Mouse (Mus musculus) right cerebral cortex, postnatal 14 days (tissue): ENCODE data around the gene Abcd1.

Experiments used
- DNase-seq: peaks from one replicate; pipeline ENCODE4 v3.0.0; 2022

Gene Abcd1

GRCm38 (mm10) chrX:73744774-73745481 lies 28.5 kb downstream of the Abcd1 start:
- no peak for DNase-seq

GRCm38 (mm10) chrX:73748977-73749376 lies 32.6 kb downstream of the Abcd1 start:
- DNase-seq = no peak

GRCm38 (mm10) chrX:73756334-73757140 lies 40.1 kb downstream of the Abcd1 start, which contains the start of gene Plxnb3:
Plxnb3 (plus strand) TSS chrX:73757090.
- DNase-seq = no peak

- no peak for DNase-seq
Observed at GRCm38 (mm10) chrX:73758611-73759290, 42.4 kb downstream of the Abcd1 start.

GRCm38 (mm10) chrX:73765311-73765710 lies 48.9 kb downstream of the Abcd1 start:
- peak; percentile 28 for DNase-seq

- no peak for DNase-seq
Observed at GRCm38 (mm10) chrX:73767267-73767666, 50.9 kb downstream of the Abcd1 start.

- no peak for DNase-seq
Observed at GRCm38 (mm10) chrX:73774168-73774760, 57.9 kb downstream of the Abcd1 start, which contains the start of gene Srpk3. Srpk3 (plus strand) TSS chrX:73774405.

- DNase-seq = no peak
Observed at GRCm38 (mm10) chrX:73774802-73775483, 58.5 kb downstream of the Abcd1 start.

GRCm38 (mm10) chrX:73782227-73782626 lies 65.8 kb downstream of the Abcd1 start:
- DNase-seq = no peak

- no peak for DNase-seq
Observed at GRCm38 (mm10) chrX:73785666-73786065, 69.3 kb downstream of the Abcd1 start.

GRCm38 (mm10) chrX:73786364-73787224 lies 70.2 kb downstream of the Abcd1 start, which contains the start of the genes Idh3g and Ssr4:
Idh3g (minus strand) TSS chrX:73786897.
Ssr4 (plus strand) TSS chrX:73787028.
- peak; percentile 82 for DNase-seq

GRCm38 (mm10) chrX:73787225-73787558 lies 70.8 kb downstream of the Abcd1 start:
- DNase-seq = no peak
